Mouse (Mus musculus): ENCODE measurements around the gene Klkb1.

GRCm38 (mm10) chr8:45269056-45269455 is 25.6 kb downstream of the Klkb1 start:
- TF ChIP-seq CTCF (IDR thresholded peaks at IDR 0.05; ENCODE audit: low read depth) (no peak), EP300 (IDR thresholded peaks at IDR 0.05; ENCODE audit: low read depth) (no peak)
